Mouse (Mus musculus): Measurements from ENCODE around the gene Zdhhc18. TPM values are rescaled to one million over a fixed set of nuclear protein-coding genes. Genes with fewer than 3 reads are reported as not detected.

Gene Zdhhc18
- 10 to 100 TPM; 30.9 to 40.6 TPM for total RNA-seq (2021)

GRCm38 (mm10) chr4:133649989-133650699, at the start of gene Zdhhc18:
Gene Zdhhc18, minus strand, starts transcription at chr4:133650154.
- intact Hi-C loops (cut with DNase I) = loop anchor here (1.0 kb wide), 1 partner anchor 58 kb away; no protein-coding TSS in a partner anchor
- peak; percentile 70 to 76 for DNase-seq (ENCODE audit: low spot score in 2 of 2)

DNA sequence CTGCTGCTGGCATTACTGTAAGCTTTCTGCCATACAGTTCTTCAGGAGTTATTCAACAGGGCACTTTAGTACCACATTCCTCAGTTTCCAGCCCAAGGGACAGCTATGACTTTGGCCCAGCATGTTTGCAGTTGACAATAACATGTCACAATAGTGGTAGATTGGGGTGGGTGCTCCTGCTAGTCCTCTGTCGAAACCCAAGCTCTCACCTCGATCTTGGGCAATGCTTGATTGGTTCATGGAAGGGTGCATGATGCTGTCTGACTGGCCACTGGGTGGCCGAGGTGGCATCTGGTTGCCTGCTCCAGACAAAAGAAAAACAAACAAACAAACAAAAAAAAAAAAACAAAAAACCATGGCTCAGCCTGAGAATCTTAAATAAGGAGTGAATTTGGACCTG, 45.4 kb upstream of the Zdhhc18 start:
- intact Hi-C loops (cut with DNase I) = no loop called here
- no peak for DNase-seq (ENCODE audit: low spot score in 2 of 2)

- intact Hi-C loops (cut with DNase I) = no loop called here
- DNase-seq (ENCODE audit: low spot score in 2 of 2) = no peak
Observed at GRCm38 (mm10) chr4:133690252-133690651, 40.3 kb upstream of the Zdhhc18 start.

- DNase-seq (ENCODE audit: low spot score in 2 of 2) = peak in 1 of 2 experiments; percentile 47
- intact Hi-C loops (cut with DNase I) = no loop called here
Observed at GRCm38 (mm10) chr4:133688417-133689067, 38.6 kb upstream of the Zdhhc18 start.

DNA sequence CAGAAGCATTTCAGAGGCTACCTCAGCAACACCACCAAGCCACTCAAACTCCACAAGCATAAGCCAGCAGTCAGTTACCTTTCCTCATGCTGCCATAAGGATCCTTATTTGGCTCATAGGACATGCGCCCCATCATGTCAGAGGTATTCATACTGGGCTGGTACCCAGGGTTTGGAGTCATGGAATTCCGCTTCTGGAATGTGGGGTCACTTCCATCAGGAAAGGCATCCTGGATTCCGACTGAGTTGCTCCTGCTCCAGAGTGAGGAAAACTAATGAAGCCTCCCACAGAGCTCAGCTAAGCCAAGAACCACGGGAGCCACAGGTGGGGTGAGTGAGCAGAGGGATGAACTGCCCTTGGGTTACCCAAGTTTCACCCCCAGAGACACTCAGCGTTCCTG, 37.2 kb upstream of the Zdhhc18 start:
- intact Hi-C loops (cut with DNase I) = no loop called here
- DNase-seq (ENCODE audit: low spot score in 2 of 2) = no peak

DNA sequence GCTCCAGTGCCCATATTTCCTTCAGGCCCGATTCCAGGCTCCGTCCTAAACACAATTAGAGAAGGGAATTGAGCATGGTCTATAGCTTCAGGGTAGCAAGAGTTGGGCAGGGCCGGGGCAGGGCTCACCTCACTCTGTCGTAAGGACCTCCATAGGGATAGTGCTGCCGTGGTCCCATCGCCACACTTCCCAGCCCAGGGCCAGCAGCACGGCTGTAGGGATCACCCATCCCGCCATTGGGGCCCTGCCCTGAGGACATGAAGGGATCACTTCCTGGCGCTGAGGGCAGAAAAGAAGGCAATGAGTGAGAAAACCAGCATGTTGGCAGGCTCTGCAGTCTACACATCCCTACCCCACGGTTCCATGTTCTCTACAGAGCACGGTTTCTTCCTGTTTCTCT, 36.6 kb upstream of the Zdhhc18 start:
- intact Hi-C loops (cut with DNase I) = no loop called here
- no peak for DNase-seq (ENCODE audit: low spot score in 2 of 2)

DNA sequence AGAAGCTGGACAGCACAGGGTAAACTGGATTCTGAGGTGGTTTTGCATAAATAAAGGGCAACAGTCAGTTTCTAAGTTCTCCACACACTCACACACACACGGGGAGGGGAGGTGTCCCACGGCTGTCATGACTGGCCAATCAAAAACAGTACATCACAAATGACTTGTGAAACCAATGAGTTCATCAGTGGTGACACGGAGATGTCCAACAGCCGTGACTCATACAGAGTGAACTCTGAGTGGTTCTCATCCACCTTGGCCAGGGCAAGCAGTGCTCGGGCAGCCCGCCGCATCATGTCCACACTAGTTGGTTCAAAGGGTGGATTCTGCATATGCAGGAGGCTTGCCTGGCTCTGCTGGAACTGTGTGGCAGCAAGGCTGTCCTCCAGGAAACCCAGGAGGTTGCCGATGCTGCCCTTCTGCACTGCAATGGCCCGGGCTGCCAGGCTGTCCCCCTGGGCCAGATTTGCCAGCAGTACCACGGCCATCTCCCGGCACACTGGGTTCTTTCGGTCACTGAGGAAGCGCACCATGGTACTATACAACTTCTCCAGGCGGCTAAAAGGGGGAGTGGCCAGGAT, 30.3 kb upstream of the Zdhhc18 start:
- intact Hi-C loops (cut with DNase I) = no loop called here

GRCm38 (mm10) chr4:133679629-133680028, 29.7 kb upstream of the Zdhhc18 start:
- no peak for DNase-seq (ENCODE audit: low spot score in 2 of 2)
- intact Hi-C loops (cut with DNase I) = no loop called here

More for the DNA sequence above, 30.3 kb upstream of the Zdhhc18 start:
- DNase-seq (ENCODE audit: low spot score in 2 of 2) = no peak

DNA sequence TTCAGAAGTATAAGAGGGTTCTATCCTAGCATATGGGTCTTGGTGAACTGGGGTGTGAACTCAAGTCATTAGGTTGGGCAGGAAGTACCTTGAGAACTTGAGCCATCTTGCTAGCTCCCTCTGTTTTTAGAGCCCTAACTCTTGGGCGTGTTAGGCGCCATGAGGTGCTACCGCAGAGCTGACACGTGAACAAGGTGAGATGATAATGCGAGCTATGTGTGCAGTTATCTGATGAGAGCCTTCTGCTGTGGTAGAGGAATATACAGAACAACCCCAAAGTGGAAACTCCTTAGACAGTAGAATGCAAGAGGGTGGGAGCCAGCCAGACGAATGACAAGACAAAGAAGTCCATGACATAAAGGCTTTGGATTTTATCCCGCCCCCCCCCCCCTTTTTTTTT, 27.3 kb upstream of the Zdhhc18 start:
- DNase-seq (ENCODE audit: low spot score in 2 of 2) = no peak
- intact Hi-C loops (cut with DNase I) = no loop called here

- no peak for DNase-seq (ENCODE audit: low spot score in 2 of 2)
- intact Hi-C loops (cut with DNase I) = no loop called here
Observed at GRCm38 (mm10) chr4:133676189-133676588, 26.2 kb upstream of the Zdhhc18 start.

DNA sequence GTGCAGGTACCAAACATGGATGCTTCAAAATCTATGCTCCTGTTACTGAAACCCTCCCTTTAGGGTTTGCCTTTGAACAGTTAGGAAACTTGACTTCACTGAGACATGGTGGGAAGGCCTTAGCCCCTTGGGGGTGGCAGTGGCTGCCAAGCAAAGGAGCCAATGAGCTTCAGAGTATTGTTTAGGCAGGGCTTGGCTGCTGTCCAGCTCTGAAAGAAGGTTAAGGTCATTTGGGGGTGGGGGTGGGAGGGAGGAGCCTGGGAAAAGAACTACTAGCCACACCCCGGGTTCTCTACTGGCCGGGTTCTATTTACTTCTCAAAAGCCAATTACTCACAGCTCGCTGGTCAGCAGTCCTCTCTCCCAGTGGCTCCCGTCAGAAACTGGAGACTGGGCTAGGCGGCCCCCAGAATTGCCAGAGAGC, 25.7 kb upstream of the Zdhhc18 start:
- peak in 1 of 2 experiments; percentile 56 for DNase-seq (ENCODE audit: low spot score in 2 of 2)
- intact Hi-C loops (cut with DNase I) = no loop called here

GRCm38 (mm10) chr4:133674331-133674695, 24.4 kb upstream of the Zdhhc18 start:
- no peak for DNase-seq (ENCODE audit: low spot score in 2 of 2)
- intact Hi-C loops (cut with DNase I) = loop anchor here (5.0 kb wide), 1 partner anchor 238 kb away; no protein-coding TSS in a partner anchor

DNA sequence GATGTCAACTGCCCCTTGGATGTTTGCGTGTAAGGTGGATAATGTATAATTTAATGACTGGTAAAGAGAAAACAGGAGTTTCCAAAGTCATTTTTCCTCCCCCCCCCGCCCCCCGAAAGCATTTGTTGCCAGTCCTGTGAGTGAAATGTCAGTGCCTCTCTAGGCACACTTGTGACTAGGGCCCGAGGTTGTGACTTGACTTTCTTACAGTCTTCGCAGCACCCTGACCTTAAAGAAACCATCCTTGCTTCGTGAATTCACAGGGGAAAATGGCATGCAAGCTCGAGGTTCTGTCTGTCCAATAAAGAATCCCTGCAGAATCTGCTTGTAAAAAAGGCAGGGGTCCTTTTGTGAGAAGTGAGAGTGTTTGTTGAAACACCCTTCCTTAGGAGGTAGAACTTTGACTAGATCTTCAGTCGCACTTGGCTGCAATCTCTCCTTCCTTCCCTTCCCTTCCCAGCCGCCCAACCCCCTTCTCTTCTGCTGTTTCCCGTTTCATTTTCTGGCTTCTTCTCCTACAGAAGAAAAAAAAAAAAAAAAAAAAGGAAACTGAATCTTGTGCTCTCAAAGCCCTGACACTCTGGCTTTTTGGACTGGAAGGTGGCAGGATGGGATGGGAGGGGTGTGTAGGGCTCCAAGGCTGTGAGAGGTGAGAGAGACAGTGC, 23.8 kb upstream of the Zdhhc18 start:
- DNase-seq (ENCODE audit: low spot score in 2 of 2) = peak in 1 of 2 experiments; percentile 59
- intact Hi-C loops (cut with DNase I) = loop anchor here (2.0 to 5.0 kb wide), 2 partner anchors 55 to 239 kb away; no protein-coding TSS in a partner anchor

DNA sequence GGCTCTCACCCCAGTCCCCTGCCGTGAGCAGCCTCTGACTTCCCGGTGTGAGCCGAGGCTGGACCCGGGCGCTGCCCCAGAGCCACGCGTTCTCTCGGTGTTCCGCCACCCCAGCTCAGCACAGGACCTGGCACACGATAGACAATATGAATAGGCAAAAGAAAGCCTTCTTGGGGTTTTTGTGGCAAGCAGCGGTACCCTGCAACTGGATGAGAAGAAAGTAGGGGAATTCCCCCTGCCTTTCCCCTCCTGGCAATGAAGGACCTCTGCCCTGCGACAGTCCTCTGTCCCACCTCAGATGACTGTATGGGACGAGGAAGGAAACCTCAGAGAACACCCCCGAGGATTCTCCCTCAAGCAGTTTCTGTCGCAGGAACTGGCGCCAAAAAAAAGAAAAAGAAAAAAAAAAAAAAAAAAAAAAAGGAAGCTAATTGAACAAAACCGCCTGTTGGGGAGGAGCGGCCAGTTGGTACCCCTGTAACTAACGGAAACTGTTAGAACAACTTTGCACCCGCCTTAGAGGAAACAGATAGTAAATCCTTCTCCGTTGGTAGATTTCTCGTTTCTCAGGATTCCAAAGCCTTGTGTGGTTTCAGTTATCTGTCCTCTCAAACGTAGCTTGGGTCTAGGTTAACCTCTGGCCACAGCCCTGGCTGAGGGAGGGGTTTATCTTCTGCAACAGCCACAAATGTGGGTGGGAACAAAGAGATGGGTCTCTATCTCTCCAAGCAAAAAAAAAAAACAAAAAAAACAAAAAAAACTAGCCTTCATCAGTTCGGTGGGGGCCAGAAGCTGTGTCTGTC, 23.1 kb upstream of the Zdhhc18 start:
- intact Hi-C loops (cut with DNase I) = loop anchor here (1.0 to 5.0 kb wide), 5 partner anchors 56 to 239 kb away; partner anchors contain the start of gene Arid1a
- DNase-seq (ENCODE audit: low spot score in 2 of 2) = peak in 1 of 2 experiments; percentile 32

DNA sequence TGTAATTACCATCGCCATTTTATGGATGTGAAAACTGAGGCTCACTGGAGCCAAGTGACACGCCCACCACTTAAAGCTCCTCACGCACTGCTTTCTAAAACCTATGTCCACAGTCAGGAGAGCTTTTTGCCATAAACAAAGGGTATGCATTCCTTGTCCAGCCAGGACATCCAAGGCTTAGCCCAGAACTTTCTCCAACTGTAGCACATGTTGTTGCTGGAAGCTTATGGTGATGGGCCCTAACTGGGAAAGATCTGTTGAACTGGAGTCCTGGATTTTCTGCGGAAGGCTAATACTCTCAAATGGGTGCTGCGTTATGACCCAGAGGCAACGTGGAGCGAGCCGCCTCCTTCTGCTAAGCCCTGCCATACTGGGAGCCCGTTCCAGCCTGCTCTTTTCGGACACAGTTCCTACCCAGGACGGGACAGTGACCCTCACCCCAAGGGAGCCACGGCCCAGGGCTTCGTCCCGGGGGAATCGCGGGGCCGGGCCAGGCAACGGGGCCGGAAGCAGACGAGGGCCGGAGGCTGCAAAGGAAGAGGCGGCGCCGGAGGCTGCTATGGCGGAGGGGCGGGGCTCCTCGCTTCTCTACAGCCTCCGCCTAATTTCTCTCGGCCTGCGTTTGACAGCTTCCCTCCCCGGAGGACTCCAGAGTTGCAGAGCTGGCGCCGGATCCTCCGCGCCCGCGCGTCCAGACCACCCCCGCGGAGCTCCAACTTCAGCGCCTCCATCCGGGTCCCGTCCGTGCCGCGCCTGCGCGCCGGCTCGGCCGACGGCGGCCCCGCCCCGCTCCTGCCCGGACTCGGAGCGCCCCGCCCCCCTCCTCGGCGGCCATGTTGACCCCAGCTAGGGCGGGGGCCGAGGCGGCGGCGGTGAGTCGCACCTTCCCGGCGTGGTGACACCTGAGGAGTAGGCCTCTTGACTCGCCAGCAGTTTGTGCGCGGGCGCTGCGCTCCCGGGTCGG, 22.2 kb upstream of the Zdhhc18 start, which contains the start of gene Pigv:
TSS of gene Pigv (minus strand) at position 767 of the 964 bp plus-strand sequence.
- intact Hi-C loops (cut with DNase I) = loop anchor here (1.0 to 5.0 kb wide), 7 partner anchors 57 to 240 kb away; partner anchors contain the start of gene Arid1a
- peak; percentile 95 for DNase-seq (ENCODE audit: low spot score in 2 of 2)

DNA sequence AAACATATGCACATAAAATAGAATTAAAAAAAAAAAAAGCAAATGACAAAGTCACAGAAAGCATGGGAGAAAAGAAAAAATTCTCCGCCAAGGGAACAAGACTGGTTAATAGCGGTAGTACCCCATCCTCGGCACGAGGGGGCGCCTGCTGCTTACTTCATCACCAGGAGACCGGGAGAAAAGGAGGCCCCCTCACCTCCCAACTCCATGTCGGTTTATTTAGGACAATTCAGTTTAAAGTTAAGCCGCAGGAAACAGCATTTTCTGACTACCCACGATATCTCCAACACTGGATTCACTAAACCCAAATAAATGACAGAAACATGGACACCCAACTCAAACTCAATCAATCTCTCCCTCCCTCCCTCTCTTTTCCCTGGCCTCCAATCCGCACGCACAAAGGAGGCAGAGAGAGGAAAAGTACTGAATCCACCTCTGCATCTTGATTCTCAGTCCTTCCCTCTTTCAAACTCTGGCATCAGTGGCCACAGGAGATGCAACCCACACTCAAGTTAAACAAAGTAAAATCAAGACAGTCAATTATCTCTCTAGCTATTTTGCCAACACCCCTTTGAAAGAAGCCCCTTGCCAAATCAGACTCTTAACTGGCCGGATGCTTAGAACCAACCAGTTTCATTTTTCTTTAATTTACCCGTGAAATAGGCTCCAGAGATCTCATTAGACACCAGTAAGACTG, 21.4 kb upstream of the Zdhhc18 start:
- DNase-seq (ENCODE audit: low spot score in 2 of 2) = peak; percentile 86 to 91
- intact Hi-C loops (cut with DNase I) = loop anchor here (1.0 to 5.0 kb wide), 3 partner anchors 79 to 241 kb away; no protein-coding TSS in a partner anchor

DNA sequence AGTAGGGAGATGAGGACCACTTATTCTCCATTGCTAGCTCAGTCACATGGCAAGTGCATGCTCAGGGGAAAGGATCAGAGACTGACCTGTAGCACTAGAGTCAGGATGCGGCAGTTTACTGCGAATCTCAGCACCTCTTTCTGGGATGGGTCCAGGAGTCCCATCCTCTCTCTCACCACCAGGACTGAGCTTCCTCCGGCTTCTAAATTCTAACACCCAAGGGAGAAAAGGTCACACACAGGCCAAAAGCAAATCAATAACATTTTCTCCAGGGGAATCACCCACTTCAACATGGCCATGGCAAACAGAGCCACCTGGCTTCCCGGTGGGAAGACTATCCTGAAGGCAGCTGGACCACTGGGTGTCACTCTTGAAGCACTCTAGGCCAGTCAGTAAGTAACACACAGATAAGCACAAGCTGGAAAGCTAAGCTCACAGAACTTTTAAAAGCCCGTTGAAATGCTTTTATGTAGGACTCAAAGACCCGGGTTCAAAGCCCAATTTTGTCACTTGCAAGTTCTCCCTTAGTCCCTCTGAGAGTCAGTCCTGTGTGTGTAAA, 19.8 kb upstream of the Zdhhc18 start:
- no peak for DNase-seq (ENCODE audit: low spot score in 2 of 2)
- intact Hi-C loops (cut with DNase I) = loop anchor here (5.0 kb wide), 1 partner anchor 243 kb away; no protein-coding TSS in a partner anchor
